Mouse (Mus musculus) embryonic facial prominence, embryonic 10.5 days (tissue): ENCODE results near the gene Tmod3. TPM values are rescaled to one million over a fixed set of nuclear protein-coding genes. Genes with fewer than 3 reads are reported as not detected.

Source experiments
- DNase-seq: peaks from one replicate; pipeline ENCODE4 v3.0.0-alpha.2; 2017; ENCODE audit warnings: low spot score
- H3K27ac ChIP-seq: fragments of 300-500 bp; sonication (generic); replicated peaks from 2 replicates; pipeline ENCODE4 v1.5.1; 2016; ENCODE audit warnings: mild to moderate bottlenecking
- H3K27me3 ChIP-seq: fragments of 300-500 bp; sonication (generic); replicated peaks from 2 replicates; pipeline ENCODE4 v1.6.1; 2016; ENCODE audit warnings: low read depth, mild to moderate bottlenecking; ENCODE audit not compliant: poor library complexity, severe bottlenecking
- H3K36me3 ChIP-seq: fragments of 300-500 bp; sonication (generic); replicated peaks from 2 replicates; pipeline ENCODE4 v1.6.1; 2016; ENCODE audit warnings: mild to moderate bottlenecking, moderate library complexity
- H3K4me1 ChIP-seq: fragments of 300-500 bp; sonication (generic); 2 replicates; pipeline ENCODE4 v1.6.1; 2016
- H3K4me3 ChIP-seq: fragments of 300-500 bp; sonication (generic); 2 replicates; pipeline ENCODE4 v1.5.1; 2016; ENCODE audit warnings: mild to moderate bottlenecking, moderate library complexity
- H3K9me3 ChIP-seq: fragments of 300-500 bp; sonication (generic); 2 replicates; pipeline ENCODE4 v1.6.1; 2016; ENCODE audit warnings: mild to moderate bottlenecking
- WGBS: fragments of 180-500 bp; shearing (Covaris S2); methylation state at CpG from one replicate; pipeline ENCODE4 v1.1.7; 2016; 5-methylcytosine and 5-hydroxymethylcytosine counted together
- polyA plus RNA-seq: library from polyadenylated mRNA; unstranded; fragments of >200 nt; fragmentation: Nextera tagmentation; extraction: Ambion mirVana; gene quantifications from 2 replicates; pipeline ENCODE4 v1.2.1, GENCODE M21; 2016

Tmod3 gene
- polyA plus RNA-seq, 1 experiment from 2014 or later = 99.2 TPM

GRCm38 (mm10) chr9:75477212-75477611, 82.2 kb downstream of the Tmod3 start:
- Histone ChIP-seq H3K27ac (no peak overlapping the region), H3K36me3 (peaks cover 35% of the 10 kb centered on the region), H3K9me3 (peaks cover 5% of the 10 kb centered on the region; the same call in 1 of the 2 replicates), H3K4me3 (no peak overlapping the region), H3K27me3 (no peaks in the 10 kb centered on the region), H3K4me1 (peaks cover 4% of the 10 kb centered on the region; the same call in 1 of the 2 replicates)
- WGBS = 71% methylated on average over 3 of the region's 3 CpGs
- no peak for DNase-seq

- Histone ChIP-seq H3K27ac (no peak overlapping the region), H3K4me3 (no peak overlapping the region), H3K27me3 (no peaks in the 10 kb centered on the region), H3K36me3 (peaks cover 82% of the 10 kb centered on the region), H3K4me1 (no peaks in the 10 kb centered on the region), H3K9me3 (peaks cover 4% of the 10 kb centered on the region; the same call in 1 of the 2 replicates)
- peak; percentile 38 for DNase-seq
- 82% methylated on average over 14 of the region's 14 CpGs for WGBS
Measured at GRCm38 (mm10) chr9:75468297-75468696, 91.2 kb downstream of the Tmod3 start.

GRCm38 (mm10) chr9:75467581-75467980, 91.9 kb downstream of the Tmod3 start:
- Histone ChIP-seq H3K9me3 (peaks cover 4% of the 10 kb centered on the region; the same call in 1 of the 2 replicates), H3K27me3 (no peaks in the 10 kb centered on the region), H3K4me3 (no peak overlapping the region), H3K4me1 (no peaks in the 10 kb centered on the region), H3K36me3 (peaks cover 82% of the 10 kb centered on the region), H3K27ac (no peak overlapping the region)
- 95% methylated on average over 3 of the region's 3 CpGs for WGBS
- no peak for DNase-seq

GRCm38 (mm10) chr9:75466641-75467040, 92.8 kb downstream of the Tmod3 start:
- H3K27me3 ChIP-seq = no peaks in the 10 kb centered on the region
- H3K27ac ChIP-seq = no peak overlapping the region
- H3K9me3 ChIP-seq = peaks cover 4% of the 10 kb centered on the region; the same call in 1 of the 2 replicates
- H3K4me1 ChIP-seq = no peaks in the 10 kb centered on the region
- WGBS = 92% methylated on average over 4 of the region's 4 CpGs
- H3K36me3 ChIP-seq = peaks cover 82% of the 10 kb centered on the region
- DNase-seq = no peak
- no peak overlapping the region for H3K4me3 ChIP-seq

GRCm38 (mm10) chr9:75465856-75466255, 93.6 kb downstream of the Tmod3 start:
- no peaks in the 10 kb centered on the region for H3K4me1 ChIP-seq
- peaks cover 82% of the 10 kb centered on the region for H3K36me3 ChIP-seq
- H3K4me3 ChIP-seq = no peak overlapping the region
- H3K27ac ChIP-seq = no peak overlapping the region
- 95% methylated on average over 9 of the region's 9 CpGs for WGBS
- H3K27me3 ChIP-seq = no peaks in the 10 kb centered on the region
- DNase-seq = no peak
- peaks cover 4% of the 10 kb centered on the region; the same call in 1 of the 2 replicates for H3K9me3 ChIP-seq

GRCm38 (mm10) chr9:75463050-75463660, 96.3 kb downstream of the Tmod3 start:
- 85% methylated on average over 8 of the region's 8 CpGs for WGBS
- Histone ChIP-seq H3K4me3 (no peak overlapping the region), H3K27ac (no peak overlapping the region), H3K36me3 (peaks cover 99% of the 10 kb centered on the region), H3K9me3 (peaks cover 4% of the 10 kb centered on the region; the same call in 1 of the 2 replicates), H3K4me1 (no peaks in the 10 kb centered on the region), H3K27me3 (no peaks in the 10 kb centered on the region)
- DNase-seq = no peak

- no peaks in the 10 kb centered on the region for H3K27me3 ChIP-seq
- no peaks in the 10 kb centered on the region for H3K4me1 ChIP-seq
- no peak overlapping the region for H3K4me3 ChIP-seq
- no peak overlapping the region for H3K27ac ChIP-seq
- no peaks in the 10 kb centered on the region for H3K9me3 ChIP-seq
- WGBS = 81% methylated on average over 10 of the region's 10 CpGs
- no peak for DNase-seq
- H3K36me3 ChIP-seq = peaks cover 99% of the 10 kb centered on the region
Measured at GRCm38 (mm10) chr9:75455684-75456083, 103.8 kb downstream of the Tmod3 start.

GRCm38 (mm10) chr9:75453994-75454393, 105.5 kb downstream of the Tmod3 start:
- H3K27me3 ChIP-seq = no peaks in the 10 kb centered on the region
- H3K9me3 ChIP-seq = no peaks in the 10 kb centered on the region
- H3K4me1 ChIP-seq = no peaks in the 10 kb centered on the region
- H3K4me3 ChIP-seq = no peak overlapping the region
- whole genome bisulfite sequencing = 91% methylated on average over 2 of the region's 2 CpGs
- DNase-seq = no peak
- peaks cover 96% of the 10 kb centered on the region for H3K36me3 ChIP-seq
- no peak overlapping the region for H3K27ac ChIP-seq

GRCm38 (mm10) chr9:75448021-75448420, 111.4 kb downstream of the Tmod3 start:
- H3K27ac ChIP-seq = no peak overlapping the region
- H3K9me3 ChIP-seq = no peaks in the 10 kb centered on the region
- DNase-seq = no peak
- H3K27me3 ChIP-seq = no peaks in the 10 kb centered on the region
- H3K36me3 ChIP-seq = peaks cover 88% of the 10 kb centered on the region
- peaks cover under 1% of the 10 kb centered on the region for H3K4me1 ChIP-seq
- H3K4me3 ChIP-seq = no peak overlapping the region
- WGBS = 89% methylated on average over 3 of the region's 3 CpGs

Other genes starting within 250 kb of the Tmod3 start
- gene Bcl2l10, start 211.9 kb downstream of the Tmod3 start, polyA plus RNA-seq = not detected in 2 replicates
- 149 and 151 TPM in 2 replicates for gene Mapk6, start 149.7 kb downstream of the Tmod3 start, polyA plus RNA-seq
- 53.9 and 57.7 TPM in 2 replicates for gene Leo1, start 118.1 kb downstream of the Tmod3 start, polyA plus RNA-seq
- gene Tmod2, start 51.7 kb upstream of the Tmod3 start, polyA plus RNA-seq = 31.9 and 34.3 TPM in 2 replicates
- gene Lysmd2, start 66.1 kb upstream of the Tmod3 start, polyA plus RNA-seq = 13.6 and 16.5 TPM in 2 replicates
- 9.9 and 10.0 TPM in 2 replicates for gene Scg3, start 124.4 kb upstream of the Tmod3 start, polyA plus RNA-seq
- gene Bmp5, start 215.7 kb upstream of the Tmod3 start, polyA plus RNA-seq = 3.5 and 4.5 TPM in 2 replicates